Mouse (Mus musculus) activated CD4-positive, CD25-positive, alpha-beta regulatory T cell, adult 9 weeks (primary cell): ENCODE data around the gene Fam219b. TPM values are rescaled to one million over a fixed set of nuclear protein-coding genes. Genes with fewer than 3 reads are reported as not detected.

ENCODE experiments used
- polyA plus RNA-seq: library from polyadenylated mRNA; unstranded; fragments of 100-300 nt; shearing (Covaris generic); gene quantifications from one replicate; pipeline ENCODE4 v1.2.1, GENCODE M21; 2017

Fam219b gene
- 11.1 TPM for polyA plus RNA-seq

GRCm38 (mm10) chr9:57537044-57537727, at the start of gene Fam219b:
Fam219b (plus strand) TSS chr9:57537528.

GRCm38 (mm10) chr9:57503622-57504380, 33.5 kb upstream of the Fam219b start, which contains the start of gene Rpp25:
Rpp25 (plus strand) TSS chr9:57504026.

GRCm38 (mm10) chr9:57521056-57521911, 16.0 kb upstream of the Fam219b start, which contains the start of gene Cox5a:
Cox5a (plus strand) TSS chr9:57521274.

GRCm38 (mm10) chr9:57552139-57552887, 15.0 kb downstream of the Fam219b start, which contains the start of gene Mpi:
Mpi (minus strand) TSS chr9:57552763.

GRCm38 (mm10) chr9:57560861-57561710, 23.8 kb downstream of the Fam219b start, which contains the start of gene Scamp2:
Scamp2 (plus strand) TSS chr9:57560943.

GRCm38 (mm10) chr9:57589224-57590126, 52.1 kb downstream of the Fam219b start, which contains the start of gene Ulk3:
Ulk3 (plus strand) TSS chr9:57589452.

Other genes starting within 250 kb of the Fam219b start
- gene Ppcdc, start 97.4 kb upstream of the Fam219b start, polyA plus RNA-seq: 143 TPM
- gene Scamp5, start 69.5 kb upstream of the Fam219b start, polyA plus RNA-seq: 0.23 TPM
- 0.20 TPM for gene Rpp25, start 33.5 kb upstream of the Fam219b start, polyA plus RNA-seq
- gene Cox5a, start 16.3 kb upstream of the Fam219b start, polyA plus RNA-seq: 232 TPM
- 20.1 TPM for gene Mpi, start 15.2 kb downstream of the Fam219b start, polyA plus RNA-seq
- 112 TPM for gene Scamp2, start 23.4 kb downstream of the Fam219b start, polyA plus RNA-seq
- gene Ulk3, start 51.9 kb downstream of the Fam219b start, polyA plus RNA-seq: 87.6 TPM
- not detected for gene Cplx3, start 68.8 kb downstream of the Fam219b start, polyA plus RNA-seq
- 0.27 TPM for gene Lman1l, start 83.2 kb downstream of the Fam219b start, polyA plus RNA-seq
- 230 TPM for gene Csk, start 116.1 kb downstream of the Fam219b start, polyA plus RNA-seq
- gene Cyp1a2, start 146.2 kb downstream of the Fam219b start, polyA plus RNA-seq: not detected
- gene Cyp1a1, start 150.4 kb downstream of the Fam219b start, polyA plus RNA-seq: 0.24 TPM
- gene Edc3, start 171.0 kb downstream of the Fam219b start, polyA plus RNA-seq: 51.7 TPM
- gene Clk3, start 228.3 kb downstream of the Fam219b start, polyA plus RNA-seq: 150 TPM